Mouse (Mus musculus) right cerebral cortex, postnatal 14 days (tissue): Measurements from ENCODE around the gene Tead1.

Experiments used
- DNase-seq: peaks from one replicate; pipeline ENCODE4 v3.0.0; 2022

The Tead1 gene

GRCm38 (mm10) chr7:112679171-112679512 lies at the start of gene Tead1:
Gene Tead1 (plus strand): TSS chr7:112679318.
- peak; percentile 96 for DNase-seq

- DNase-seq, result no peak
Observed at GRCm38 (mm10) chr7:112634505-112635213, 44.5 kb upstream of the Tead1 start.

GRCm38 (mm10) chr7:112635936-112636335 lies 43.2 kb upstream of the Tead1 start:
- no peak for DNase-seq

- DNase-seq, result no peak
Observed at GRCm38 (mm10) chr7:112643866-112644543, 35.1 kb upstream of the Tead1 start.

GRCm38 (mm10) chr7:112644701-112645100 lies 34.4 kb upstream of the Tead1 start:
- no peak for DNase-seq

- DNase-seq, result no peak
Observed at GRCm38 (mm10) chr7:112645724-112646123, 33.4 kb upstream of the Tead1 start.

- no peak for DNase-seq
Observed at GRCm38 (mm10) chr7:112647417-112647816, 31.7 kb upstream of the Tead1 start.

- DNase-seq, result no peak
Observed at GRCm38 (mm10) chr7:112656141-112656662, 22.9 kb upstream of the Tead1 start.

- DNase-seq, result no peak
Observed at GRCm38 (mm10) chr7:112658939-112659338, 20.2 kb upstream of the Tead1 start.

- DNase-seq, result no peak
Observed at GRCm38 (mm10) chr7:112659816-112660215, 19.3 kb upstream of the Tead1 start.

GRCm38 (mm10) chr7:112660325-112660724 lies 18.8 kb upstream of the Tead1 start:
- no peak for DNase-seq

GRCm38 (mm10) chr7:112662398-112663313 lies 16.5 kb upstream of the Tead1 start:
- no peak for DNase-seq

GRCm38 (mm10) chr7:112663314-112663966 lies 15.7 kb upstream of the Tead1 start:
- peak; percentile 22 for DNase-seq

- DNase-seq, result no peak
Observed at GRCm38 (mm10) chr7:112669993-112670392, 9.1 kb upstream of the Tead1 start.

- DNase-seq, result peak; percentile 38
Observed at GRCm38 (mm10) chr7:112678418-112679170, 524 bp upstream of the Tead1 start.

- peak; percentile 55 for DNase-seq
Observed at GRCm38 (mm10) chr7:112679513-112680245, 561 bp downstream of the Tead1 start.

GRCm38 (mm10) chr7:112680498-112681251 lies 1.6 kb downstream of the Tead1 start:
- DNase-seq, result no peak

- DNase-seq, result no peak
Observed at GRCm38 (mm10) chr7:112684626-112685561, 5.8 kb downstream of the Tead1 start.

- no peak for DNase-seq
Observed at GRCm38 (mm10) chr7:112685993-112686392, 6.9 kb downstream of the Tead1 start.
